Mouse (Mus musculus): ENCODE results near the gene Begain. TPM values are rescaled to one million over a fixed set of nuclear protein-coding genes. Genes with fewer than 3 reads are reported as not detected.

The Begain gene
- polyA plus RNA-seq, 1 experiment = 4.6 TPM

DNA sequence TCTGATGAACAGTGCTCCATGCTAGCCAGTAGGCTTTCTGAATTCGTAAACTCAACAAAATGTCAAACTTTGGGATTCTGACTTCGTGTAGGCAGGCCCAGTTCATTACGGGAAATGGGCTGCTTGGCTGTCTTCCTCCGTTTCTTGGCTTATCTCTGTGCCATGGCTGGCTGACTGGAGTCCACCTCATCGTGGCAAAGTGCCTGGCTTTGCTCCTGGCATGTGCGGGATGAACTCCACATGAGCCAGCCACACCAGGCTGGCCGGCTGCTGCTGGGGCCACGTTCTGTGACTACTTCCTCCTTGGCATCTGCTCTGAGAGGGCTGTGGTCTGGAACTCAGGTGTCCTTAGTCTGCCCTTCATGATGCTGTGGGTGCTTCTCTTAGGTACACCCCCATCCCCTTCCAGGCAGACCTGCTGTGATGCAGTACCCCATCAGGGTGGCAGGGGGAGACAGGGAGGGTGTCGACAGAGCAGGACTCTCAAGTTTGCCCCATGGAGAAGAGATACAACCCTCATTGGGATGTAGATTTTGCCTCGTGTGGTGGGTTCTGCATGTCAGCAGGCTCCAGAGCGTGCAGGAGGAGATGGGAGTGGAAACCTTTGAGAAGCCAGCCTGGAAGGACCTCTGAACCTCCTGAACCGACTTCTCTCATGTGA is 71.9 kb downstream of the Begain start:
- Histone ChIP-seq H3K4me1 (ENCODE audit: control insufficient read depth, insufficient read depth, low read length) (no peaks in the 10 kb centered on the region), H3K27ac (ENCODE audit: control insufficient read depth, insufficient read depth, low read depth, low read length) (no peak overlapping the region), H3K36me3 (ENCODE audit: control insufficient read depth, insufficient read depth, low read length) (no peaks in the 10 kb centered on the region), H3K27me3 (ENCODE audit: control insufficient read depth, insufficient read depth, low read length) (no peaks in the 10 kb centered on the region), H3K4me3 (ENCODE audit: control insufficient read depth, low read depth, low read length) (no peak overlapping the region)
- TF ChIP-seq POLR2A (IDR thresholded peaks at IDR 0.05; ENCODE audit: control insufficient read depth, low read depth, low read length) = no peak
- TF ChIP-seq CTCF (IDR thresholded peaks at IDR 0.05; ENCODE audit: control insufficient read depth, insufficient read depth, insufficient replicate concordance, low read depth, low read length) = no peak

GRCm38 (mm10) chr12:108994436-108995031 is 73.5 kb downstream of the Begain start:
- no peak overlapping the region for H3K27ac ChIP-seq (ENCODE audit: control insufficient read depth, insufficient read depth, low read depth, low read length)
- no peaks in the 10 kb centered on the region for H3K4me1 ChIP-seq (ENCODE audit: control insufficient read depth, insufficient read depth, low read length)
- no peaks in the 10 kb centered on the region for H3K36me3 ChIP-seq (ENCODE audit: control insufficient read depth, insufficient read depth, low read length)
- no peak overlapping the region for H3K4me3 ChIP-seq (ENCODE audit: control insufficient read depth, low read depth, low read length)
- no peaks in the 10 kb centered on the region for H3K27me3 ChIP-seq (ENCODE audit: control insufficient read depth, insufficient read depth, low read length)
- TF ChIP-seq POLR2A (IDR thresholded peaks at IDR 0.05; ENCODE audit: control insufficient read depth, low read depth, low read length) (no peak), CTCF (IDR thresholded peaks at IDR 0.05; ENCODE audit: control insufficient read depth, insufficient read depth, insufficient replicate concordance, low read depth, low read length) (no peak; the same call in 1 of the 2 replicates)

GRCm38 (mm10) chr12:108993046-108993445 is 75.0 kb downstream of the Begain start:
- TF ChIP-seq CTCF (IDR thresholded peaks at IDR 0.05; ENCODE audit: control insufficient read depth, insufficient read depth, insufficient replicate concordance, low read depth, low read length) = no peak
- no peak for TF ChIP-seq POLR2A (IDR thresholded peaks at IDR 0.05; ENCODE audit: control insufficient read depth, low read depth, low read length)
- no peaks in the 10 kb centered on the region for H3K36me3 ChIP-seq (ENCODE audit: control insufficient read depth, insufficient read depth, low read length)
- no peaks in the 10 kb centered on the region for H3K4me1 ChIP-seq (ENCODE audit: control insufficient read depth, insufficient read depth, low read length)
- no peak overlapping the region for H3K27ac ChIP-seq (ENCODE audit: control insufficient read depth, insufficient read depth, low read depth, low read length)
- no peaks in the 10 kb centered on the region for H3K27me3 ChIP-seq (ENCODE audit: control insufficient read depth, insufficient read depth, low read length)
- no peak overlapping the region for H3K4me3 ChIP-seq (ENCODE audit: control insufficient read depth, low read depth, low read length)

GRCm38 (mm10) chr12:108990425-108990824 is 77.6 kb downstream of the Begain start:
- Histone ChIP-seq H3K4me1 (ENCODE audit: control insufficient read depth, insufficient read depth, low read length) (no peaks in the 10 kb centered on the region), H3K4me3 (ENCODE audit: control insufficient read depth, low read depth, low read length) (no peak overlapping the region), H3K27me3 (ENCODE audit: control insufficient read depth, insufficient read depth, low read length) (no peaks in the 10 kb centered on the region), H3K27ac (ENCODE audit: control insufficient read depth, insufficient read depth, low read depth, low read length) (no peak overlapping the region), H3K36me3 (ENCODE audit: control insufficient read depth, insufficient read depth, low read length) (no peaks in the 10 kb centered on the region)
- no peak for TF ChIP-seq CTCF (IDR thresholded peaks at IDR 0.05; ENCODE audit: control insufficient read depth, insufficient read depth, insufficient replicate concordance, low read depth, low read length)
- no peak for TF ChIP-seq POLR2A (IDR thresholded peaks at IDR 0.05; ENCODE audit: control insufficient read depth, low read depth, low read length)

- H3K27me3 ChIP-seq (ENCODE audit: control insufficient read depth, insufficient read depth, low read length) = no peaks in the 10 kb centered on the region
- H3K4me3 ChIP-seq (ENCODE audit: control insufficient read depth, low read depth, low read length) = no peak overlapping the region
- no peaks in the 10 kb centered on the region for H3K4me1 ChIP-seq (ENCODE audit: control insufficient read depth, insufficient read depth, low read length)
- H3K36me3 ChIP-seq (ENCODE audit: control insufficient read depth, insufficient read depth, low read length) = no peaks in the 10 kb centered on the region
- H3K27ac ChIP-seq (ENCODE audit: control insufficient read depth, insufficient read depth, low read depth, low read length) = no peak overlapping the region
- TF ChIP-seq CTCF (IDR thresholded peaks at IDR 0.05; ENCODE audit: control insufficient read depth, insufficient read depth, insufficient replicate concordance, low read depth, low read length) = no peak
- TF ChIP-seq POLR2A (IDR thresholded peaks at IDR 0.05; ENCODE audit: control insufficient read depth, low read depth, low read length) = no peak
Measured at GRCm38 (mm10) chr12:108987448-108987847, 80.6 kb downstream of the Begain start.

DNA sequence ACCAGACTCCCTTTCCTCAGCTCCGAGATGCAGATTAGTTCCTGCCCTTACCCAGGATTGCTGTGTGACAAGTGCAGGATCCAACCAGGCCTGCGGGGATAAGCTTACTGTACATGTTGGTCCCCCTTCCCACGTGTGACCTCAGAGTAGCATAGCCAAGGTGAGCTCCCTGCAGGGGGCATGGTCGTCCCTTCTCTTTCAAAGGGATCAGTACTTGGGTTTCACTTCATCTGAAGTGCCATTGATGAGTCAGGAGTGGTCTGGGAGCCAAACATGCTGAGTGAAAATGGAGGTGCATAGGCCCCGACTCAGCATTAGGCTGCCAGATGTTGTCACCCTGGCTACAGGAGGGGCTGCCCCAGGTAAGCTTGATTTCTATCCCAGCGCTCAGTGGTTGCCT is 83.0 kb downstream of the Begain start:
- no peak for TF ChIP-seq POLR2A (IDR thresholded peaks at IDR 0.05; ENCODE audit: control insufficient read depth, low read depth, low read length)
- no peak for TF ChIP-seq CTCF (IDR thresholded peaks at IDR 0.05; ENCODE audit: control insufficient read depth, insufficient read depth, insufficient replicate concordance, low read depth, low read length)
- Histone ChIP-seq H3K4me1 (ENCODE audit: control insufficient read depth, insufficient read depth, low read length) (peaks cover 5% of the 10 kb centered on the region), H3K27me3 (ENCODE audit: control insufficient read depth, insufficient read depth, low read length) (no peaks in the 10 kb centered on the region), H3K4me3 (ENCODE audit: control insufficient read depth, low read depth, low read length) (no peak overlapping the region), H3K27ac (ENCODE audit: control insufficient read depth, insufficient read depth, low read depth, low read length) (no peak overlapping the region), H3K36me3 (ENCODE audit: control insufficient read depth, insufficient read depth, low read length) (no peaks in the 10 kb centered on the region)

- H3K4me3 ChIP-seq (ENCODE audit: control insufficient read depth, low read depth, low read length) = no peak overlapping the region
- H3K27me3 ChIP-seq (ENCODE audit: control insufficient read depth, insufficient read depth, low read length) = no peaks in the 10 kb centered on the region
- no peak overlapping the region for H3K27ac ChIP-seq (ENCODE audit: control insufficient read depth, insufficient read depth, low read depth, low read length)
- peaks cover 5% of the 10 kb centered on the region for H3K4me1 ChIP-seq (ENCODE audit: control insufficient read depth, insufficient read depth, low read length)
- TF ChIP-seq CTCF (IDR thresholded peaks at IDR 0.05; ENCODE audit: control insufficient read depth, insufficient read depth, insufficient replicate concordance, low read depth, low read length) (no peak), POLR2A (IDR thresholded peaks at IDR 0.05; ENCODE audit: control insufficient read depth, low read depth, low read length) (no peak)
- H3K36me3 ChIP-seq (ENCODE audit: control insufficient read depth, insufficient read depth, low read length) = no peaks in the 10 kb centered on the region
Measured at GRCm38 (mm10) chr12:108984471-108984870, 83.5 kb downstream of the Begain start.

All from testis, adult 2 months (tissue).